Mouse (Mus musculus) right cerebral cortex, postnatal 4 days (tissue): ENCODE results near the gene Defa21.
"Not testable (repeated sequence)": the region's sequence is repeated elsewhere in the genome, so short reads cannot be mapped to it uniquely, and the experiment has no call there.

ENCODE experiments used
- DNase-seq: peaks from one replicate; pipeline ENCODE4 v3.0.0-alpha.2; 2022

Defa21 gene

GRCm38 (mm10) chr8:21025245-21025644 lies at the start of gene Defa21:
TSS of gene Defa21 (plus strand) at chr8:21025545.
- DNase-seq = not testable (repeated sequence)

- DNase-seq = no peak
These were observed 45.5 kb upstream of the Defa21 start for GRCm38 (mm10) chr8:20979846-20980245.

GRCm38 (mm10) chr8:20994042-20994441 lies 31.3 kb upstream of the Defa21 start:
- DNase-seq = not testable (repeated sequence)

GRCm38 (mm10) chr8:20996776-20997175 lies 28.6 kb upstream of the Defa21 start:
- peak; percentile 1 for DNase-seq

GRCm38 (mm10) chr8:20997291-20997690 lies 28.1 kb upstream of the Defa21 start:
- no peak for DNase-seq

GRCm38 (mm10) chr8:21001171-21001570 lies 24.2 kb upstream of the Defa21 start:
- peak; percentile 17 for DNase-seq

GRCm38 (mm10) chr8:21006801-21007200 lies 18.5 kb upstream of the Defa21 start:
- no peak for DNase-seq

GRCm38 (mm10) chr8:21008578-21008977 lies 16.8 kb upstream of the Defa21 start:
- DNase-seq = not testable (repeated sequence)

GRCm38 (mm10) chr8:21010548-21010947 lies 14.8 kb upstream of the Defa21 start:
- not testable (repeated sequence) for DNase-seq

GRCm38 (mm10) chr8:21054747-21055146 lies 29.4 kb downstream of the Defa21 start, which contains the start of gene Defa23:
TSS of gene Defa23 (plus strand) at chr8:21055047.
- DNase-seq = not testable (repeated sequence)

- DNase-seq = not testable (repeated sequence)
These were observed 39.4 kb downstream of the Defa21 start, which contains the start of gene Defa35 for GRCm38 (mm10) chr8:21064738-21065137. TSS of gene Defa35 (plus strand) at chr8:21065038.
